Mouse (Mus musculus) liver, embryonic 13.5 days (tissue): ENCODE measurements around the gene Evi5. TPM values are rescaled to one million over a fixed set of nuclear protein-coding genes. Genes with fewer than 3 reads are reported as not detected.
A peak's percentile ranks its signal among the peaks of the same experiment; 100 is the strongest.

Experiments
- ATAC-seq: fragments of 200-750 bp; cut with Nextera tagmentation; 2 replicates; pipeline ENCODE4 v1.8.0; 2017; ENCODE audit warnings: low read depth, mild to moderate bottlenecking, moderate number of reproducible peaks, moderate library complexity
- DNase-seq: peaks from one replicate; pipeline ENCODE4 v3.0.0; 2022
- H3K27ac ChIP-seq: fragments of 300-500 bp; sonication (generic); 2 replicates; pipeline ENCODE4 v1.5.1; 2015; ENCODE audit warnings: moderate library complexity, mild to moderate bottlenecking, inconsistent platforms
- H3K27me3 ChIP-seq: fragments of 300-500 bp; sonication (generic); 2 replicates; pipeline ENCODE4 v1.6.1; 2015; ENCODE audit warnings: mild to moderate bottlenecking, inconsistent platforms
- H3K36me3 ChIP-seq: fragments of 300-500 bp; sonication (generic); 2 replicates; pipeline ENCODE4 v1.6.1; 2015; ENCODE audit warnings: mild to moderate bottlenecking, inconsistent platforms
- H3K4me1 ChIP-seq: fragments of 300-500 bp; sonication (generic); replicated peaks from 2 replicates; pipeline ENCODE4 v1.6.1; 2015; ENCODE audit warnings: inconsistent platforms
- H3K4me2 ChIP-seq: fragments of 300-500 bp; sonication (generic); 2 replicates; pipeline ENCODE4 v1.6.1; 2015; ENCODE audit warnings: inconsistent platforms, mild to moderate bottlenecking, moderate library complexity
- H3K4me3 ChIP-seq: fragments of 300-500 bp; sonication (generic); replicated peaks from 2 replicates; pipeline ENCODE4 v1.5.1; 2015; ENCODE audit warnings: mild to moderate bottlenecking, inconsistent platforms
- H3K9ac ChIP-seq: fragments of 300-500 bp; sonication (generic); 2 replicates; pipeline ENCODE4 v1.6.1; 2015; ENCODE audit warnings: mild to moderate bottlenecking, inconsistent platforms
- H3K9me3 ChIP-seq: fragments of 300-500 bp; sonication (generic); replicated peaks from 2 replicates; pipeline ENCODE4 v1.6.1; 2016; ENCODE audit warnings: inconsistent platforms
- WGBS: fragments of 180-500 bp; shearing (Covaris S2); methylation state at CpG from one replicate; pipeline ENCODE4 v1.1.7; 2015; ENCODE audit not compliant: insufficient replicate concordance; 5-methylcytosine and 5-hydroxymethylcytosine counted together
- polyA plus RNA-seq: library from polyadenylated mRNA; unstranded; fragments of >200 nt; fragmentation: Nextera tagmentation; extraction: Ambion mirVana; gene quantifications from 2 replicates; pipeline ENCODE4 v1.2.1, GENCODE M21; 2015

The Evi5 gene
- polyA plus RNA-seq, 1 experiment from 2014 or later, result 51.3 TPM

DNA sequence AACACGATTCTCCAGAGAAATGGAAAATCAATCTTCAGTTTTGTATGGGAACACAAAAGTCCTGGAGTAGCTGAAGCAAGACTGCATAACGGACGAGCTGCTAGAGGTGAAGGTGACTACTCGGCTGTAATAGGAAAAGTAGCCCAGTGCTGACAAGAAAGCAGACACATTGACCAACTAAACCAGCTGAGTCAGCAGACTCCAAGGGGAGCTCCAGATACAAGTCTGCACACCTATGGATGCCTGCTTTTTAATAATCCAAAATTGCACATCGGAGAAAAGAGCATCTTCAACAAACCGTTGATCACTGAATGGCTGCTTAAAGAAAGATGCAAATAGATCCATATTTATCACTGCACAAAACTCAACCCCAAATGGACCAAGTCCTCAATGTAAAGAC, 76.6 kb downstream of the Evi5 start:
- no peak overlapping the region for H3K4me3 ChIP-seq
- no peak overlapping the region for H3K27ac ChIP-seq
- 0 out of 2 replicates have a peak, but pooled peaks cover 3% of the 10 kb centered on the region for H3K4me1 ChIP-seq
- H3K9me3 ChIP-seq, result no peaks in the 10 kb centered on the region
- no peak overlapping the region for H3K4me2 ChIP-seq
- no peak overlapping the region for H3K9ac ChIP-seq
- H3K36me3 ChIP-seq, result peaks cover 70% of the 10 kb centered on the region
- WGBS, result 91% methylated on average over 6 of the region's 6 CpGs
- no peaks in the 10 kb centered on the region for H3K27me3 ChIP-seq
- no peak for ATAC-seq
- no peak for DNase-seq

DNA sequence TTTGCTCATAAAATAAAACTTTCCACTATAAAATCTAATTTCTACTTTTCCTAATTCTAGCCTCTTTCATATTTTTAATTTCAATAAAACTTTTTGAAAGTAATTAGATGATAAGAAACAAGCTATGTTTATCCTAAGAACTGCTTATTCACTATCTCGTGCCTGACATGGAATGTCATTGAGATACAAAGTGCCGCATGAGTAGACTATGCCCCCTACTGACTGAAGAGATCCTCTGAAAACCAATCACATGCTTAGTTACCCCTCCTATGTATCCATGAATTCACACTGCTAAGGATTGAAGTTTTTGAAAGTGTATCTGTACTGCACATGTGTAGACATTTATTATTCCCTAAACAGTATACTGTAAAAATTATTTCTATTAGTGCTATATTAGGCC, 81.0 kb downstream of the Evi5 start:
- Histone ChIP-seq H3K4me1 (0 out of 2 replicates have a peak, but pooled peaks cover 4% of the 10 kb centered on the region), H3K4me3 (no peak overlapping the region), H3K4me2 (no peak overlapping the region), H3K36me3 (peaks cover 74% of the 10 kb centered on the region), H3K9me3 (no peaks in the 10 kb centered on the region), H3K27ac (no peak overlapping the region), H3K27me3 (no peaks in the 10 kb centered on the region), H3K9ac (no peak overlapping the region)
- ATAC-seq, result no peak
- 28% methylated on average over 2 of the region's 2 CpGs for WGBS
- DNase-seq, result no peak

DNA sequence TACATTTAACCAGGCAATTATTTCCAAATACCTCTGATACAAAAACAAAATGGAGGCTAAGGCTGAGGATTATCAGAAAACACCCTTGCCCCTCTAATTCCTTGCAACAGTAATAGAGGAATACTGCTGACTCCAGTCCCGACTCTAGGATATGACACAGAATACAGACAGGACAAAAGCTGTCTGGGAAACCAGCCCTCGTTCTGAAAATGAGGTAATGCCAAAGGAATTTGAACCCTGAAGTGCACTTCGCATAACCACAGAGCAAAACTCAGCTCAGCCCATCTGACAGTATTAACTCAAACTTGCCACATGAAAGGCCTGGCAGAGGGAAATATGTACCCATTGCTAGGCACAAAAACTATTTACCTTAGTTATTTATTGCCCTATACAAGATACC, 81.6 kb downstream of the Evi5 start:
- H3K4me1 ChIP-seq, result 0 out of 2 replicates have a peak, but pooled peaks cover 4% of the 10 kb centered on the region
- H3K27ac ChIP-seq, result no peak overlapping the region
- no peak overlapping the region for H3K9ac ChIP-seq
- WGBS, result 59% methylated on average over 3 of the region's 3 CpGs
- no peak overlapping the region for H3K4me3 ChIP-seq
- no peak overlapping the region for H3K4me2 ChIP-seq
- DNase-seq (no peak), ATAC-seq (no peak)
- H3K36me3 ChIP-seq, result peaks cover 69% of the 10 kb centered on the region
- no peaks in the 10 kb centered on the region for H3K27me3 ChIP-seq
- H3K9me3 ChIP-seq, result no peaks in the 10 kb centered on the region

DNA sequence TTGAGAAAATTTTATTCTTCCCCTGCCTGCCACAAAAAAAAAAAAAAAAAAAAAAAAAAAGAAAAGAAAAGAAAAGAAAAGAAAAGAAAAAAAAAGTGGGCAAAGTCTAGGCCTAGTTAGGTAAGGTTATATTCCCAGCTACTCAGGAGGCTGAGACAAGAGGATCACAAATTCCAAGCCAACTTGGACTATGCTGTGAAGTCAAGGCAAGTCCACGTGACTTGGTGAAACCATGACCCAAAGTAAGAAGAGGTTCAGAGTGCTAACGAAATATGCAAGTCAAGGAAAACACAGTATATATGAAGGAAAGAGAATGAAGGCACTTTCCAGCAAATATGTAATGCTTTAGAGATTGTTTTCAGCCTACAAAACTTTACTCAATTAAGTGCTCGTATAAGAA, 82.4 kb downstream of the Evi5 start:
- peaks cover 68% of the 10 kb centered on the region for H3K36me3 ChIP-seq
- no peak for ATAC-seq
- H3K27ac ChIP-seq, result no peak overlapping the region
- DNase-seq, result no peak
- H3K4me3 ChIP-seq, result no peak overlapping the region
- no peak overlapping the region for H3K9ac ChIP-seq
- 0 out of 2 replicates have a peak, but pooled peaks cover 4% of the 10 kb centered on the region for H3K4me1 ChIP-seq
- WGBS, result 89% methylated on average over 3 of the region's 3 CpGs
- H3K9me3 ChIP-seq, result no peaks in the 10 kb centered on the region
- H3K27me3 ChIP-seq, result no peaks in the 10 kb centered on the region
- H3K4me2 ChIP-seq, result no peak overlapping the region

DNA sequence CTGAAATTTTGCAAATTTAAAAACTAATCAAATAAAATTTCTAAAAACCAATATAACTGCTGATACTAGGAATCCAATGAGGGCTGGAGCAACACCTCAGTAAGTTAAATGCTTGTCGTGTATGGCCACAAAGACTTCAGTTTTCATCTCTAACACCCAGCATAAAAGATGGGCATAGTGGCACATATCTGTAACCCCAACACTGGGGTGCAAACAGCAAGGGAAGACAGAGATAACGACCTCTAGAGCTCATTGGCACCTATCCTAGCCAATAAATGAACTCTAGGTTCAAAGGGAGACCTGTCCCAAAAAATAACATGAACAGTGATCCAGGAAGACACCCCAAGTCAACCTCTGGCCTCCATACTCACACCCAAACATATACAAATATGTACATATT, 82.9 kb downstream of the Evi5 start:
- no peak overlapping the region for H3K9ac ChIP-seq
- WGBS, result 56% methylated on average over 2 of the region's 2 CpGs
- H3K4me1 ChIP-seq, result 0 out of 2 replicates have a peak, but pooled peaks cover 4% of the 10 kb centered on the region
- ATAC-seq, result peak; percentile 62
- peaks cover 68% of the 10 kb centered on the region for H3K36me3 ChIP-seq
- H3K27me3 ChIP-seq, result no peaks in the 10 kb centered on the region
- no peak overlapping the region for H3K4me3 ChIP-seq
- DNase-seq, result no peak
- no peaks in the 10 kb centered on the region for H3K9me3 ChIP-seq
- no peak overlapping the region for H3K27ac ChIP-seq
- no peak overlapping the region for H3K4me2 ChIP-seq

DNA sequence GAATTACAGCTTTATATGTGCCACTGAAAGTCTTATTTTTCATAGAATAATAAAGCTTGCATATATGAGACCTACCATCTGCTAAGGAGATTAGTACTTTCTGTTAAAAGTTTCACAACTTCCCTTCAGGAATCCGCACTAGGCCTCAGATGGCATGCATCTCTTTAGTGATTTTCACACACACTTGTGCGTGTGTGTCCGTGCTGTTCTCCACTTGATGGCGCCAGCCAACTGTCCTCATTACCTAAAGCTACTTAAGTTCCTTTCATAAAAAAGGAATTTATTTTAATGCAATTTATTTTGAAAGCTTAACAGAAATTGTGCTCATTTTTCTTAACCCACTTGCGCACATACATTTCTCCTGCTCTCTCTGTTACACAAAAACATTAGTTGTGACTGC, 85.4 kb downstream of the Evi5 start:
- Histone ChIP-seq H3K27ac (no peak overlapping the region), H3K9me3 (no peaks in the 10 kb centered on the region), H3K4me2 (no peak overlapping the region), H3K9ac (no peak overlapping the region), H3K27me3 (no peaks in the 10 kb centered on the region), H3K36me3 (peaks cover 63% of the 10 kb centered on the region), H3K4me3 (no peak overlapping the region), H3K4me1 (0 out of 2 replicates have a peak, but pooled peaks cover 4% of the 10 kb centered on the region)
- WGBS, result 69% methylated on average over 5 of the region's 5 CpGs
- DNase-seq (no peak), ATAC-seq (no peak)

DNA sequence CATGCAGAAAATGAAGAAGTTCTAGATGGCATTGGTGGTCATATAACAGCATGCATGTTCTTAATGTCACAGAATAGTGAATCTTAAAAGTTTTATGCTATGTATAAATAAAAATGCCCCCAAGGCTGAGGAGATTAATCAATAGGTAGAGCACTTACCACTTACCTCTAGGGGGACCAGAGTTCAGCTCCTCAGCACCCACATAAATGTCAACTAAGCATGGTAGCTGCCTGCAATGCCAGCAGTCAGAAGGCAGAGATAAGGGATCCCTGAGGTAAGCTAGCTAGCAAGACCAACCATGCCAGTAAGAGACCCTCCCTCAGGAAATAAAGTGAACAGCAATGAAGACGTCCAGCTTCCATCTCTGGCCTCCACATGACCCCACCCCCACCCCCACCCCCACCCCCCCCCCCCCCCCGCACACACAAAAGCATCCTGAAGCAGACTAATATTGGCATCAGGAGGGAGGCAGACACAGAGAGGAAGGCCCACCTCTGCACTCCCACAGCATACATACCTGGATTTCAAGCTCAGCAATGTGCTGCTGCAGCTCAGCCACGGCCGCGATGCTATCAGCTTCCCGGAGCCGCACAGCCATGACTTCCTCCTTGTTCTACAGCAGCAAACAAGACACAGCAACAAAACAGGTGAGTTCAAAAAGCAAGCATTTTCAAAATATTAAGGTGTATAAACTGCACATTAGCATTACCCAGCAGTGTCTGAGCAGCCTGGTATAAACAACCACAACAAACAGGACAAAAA, 87.0 kb downstream of the Evi5 start:
- H3K36me3 ChIP-seq, result peaks cover 71% of the 10 kb centered on the region
- WGBS, result 64% methylated on average over 7 of the region's 7 CpGs
- no peak for ATAC-seq
- no peak overlapping the region for H3K4me2 ChIP-seq
- no peak overlapping the region for H3K9ac ChIP-seq
- no peak for DNase-seq
- H3K27ac ChIP-seq, result no peak overlapping the region
- no peaks in the 10 kb centered on the region for H3K9me3 ChIP-seq
- H3K4me1 ChIP-seq, result no peaks in the 10 kb centered on the region
- no peak overlapping the region for H3K4me3 ChIP-seq
- H3K27me3 ChIP-seq, result no peaks in the 10 kb centered on the region

DNA sequence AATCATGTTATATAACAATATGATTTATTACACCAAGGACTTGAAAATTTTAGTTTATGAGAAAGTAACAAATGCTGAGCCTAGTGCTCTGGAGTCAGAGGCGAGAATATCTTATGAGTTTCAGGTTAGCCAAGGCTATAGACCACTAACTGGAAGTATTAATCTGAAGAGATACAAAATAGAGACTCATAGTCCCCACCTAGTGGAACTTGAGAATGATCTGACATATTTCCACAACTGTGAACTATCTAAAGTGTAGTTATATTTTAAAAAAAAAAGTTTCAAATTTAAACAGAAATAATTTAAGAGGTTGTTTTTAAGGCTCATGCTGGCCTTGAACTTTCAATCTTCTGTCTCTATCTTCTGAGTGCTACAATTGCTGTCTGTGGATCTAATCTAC, 92.5 kb downstream of the Evi5 start:
- Histone ChIP-seq H3K27ac (no peak overlapping the region), H3K9me3 (no peaks in the 10 kb centered on the region), H3K9ac (no peak overlapping the region), H3K4me3 (no peak overlapping the region), H3K36me3 (peaks cover 68% of the 10 kb centered on the region), H3K27me3 (no peaks in the 10 kb centered on the region), H3K4me2 (no peak overlapping the region), H3K4me1 (no peaks in the 10 kb centered on the region)
- WGBS, result 83% methylated on average over 1 of the region's 1 CpGs
- no peak for ATAC-seq
- no peak for DNase-seq

DNA sequence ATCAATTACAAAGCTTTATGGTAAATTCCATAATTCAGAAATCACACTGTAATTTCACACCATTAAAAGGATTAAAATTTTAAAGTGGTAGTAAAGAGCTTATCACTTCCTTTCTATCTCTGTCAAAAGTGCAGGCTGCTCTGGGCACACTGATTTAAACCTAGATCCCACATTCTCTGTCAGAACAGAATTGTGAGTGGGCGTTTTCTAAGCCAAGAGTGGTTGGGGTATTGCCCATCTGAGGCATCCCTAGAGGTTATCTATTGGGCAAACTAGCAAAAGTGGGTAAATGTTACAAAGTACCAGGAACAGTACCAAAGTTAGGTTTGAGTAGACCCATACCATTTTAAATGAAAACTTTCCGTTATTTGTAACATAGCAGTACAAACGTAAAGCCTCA, 96.1 kb downstream of the Evi5 start:
- H3K4me1 ChIP-seq, result no peaks in the 10 kb centered on the region
- no peaks in the 10 kb centered on the region for H3K27me3 ChIP-seq
- H3K4me2 ChIP-seq, result no peak overlapping the region
- no peak overlapping the region for H3K9ac ChIP-seq
- WGBS, result 79% methylated on average over 3 of the region's 3 CpGs
- H3K36me3 ChIP-seq, result peaks cover 48% of the 10 kb centered on the region
- no peak overlapping the region for H3K4me3 ChIP-seq
- no peak overlapping the region for H3K27ac ChIP-seq
- no peaks in the 10 kb centered on the region for H3K9me3 ChIP-seq
- DNase-seq (no peak), ATAC-seq (no peak)

DNA sequence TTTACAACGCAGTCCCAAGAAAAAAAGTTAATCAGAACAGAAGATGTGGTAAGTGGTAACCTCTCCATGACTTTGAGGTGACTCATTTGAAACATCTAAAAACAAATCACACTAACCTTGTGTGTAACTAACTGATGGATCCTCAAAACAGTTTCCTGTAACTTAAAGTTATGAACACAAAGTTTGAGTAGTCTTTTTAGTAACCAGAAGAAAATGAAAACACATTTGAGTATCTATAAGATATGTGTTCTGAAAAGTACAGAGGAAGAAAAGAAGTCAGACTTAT, 97.4 kb downstream of the Evi5 start:
- Histone ChIP-seq H3K9ac (no peak overlapping the region), H3K36me3 (peaks cover 35% of the 10 kb centered on the region), H3K27ac (no peak overlapping the region), H3K27me3 (no peaks in the 10 kb centered on the region), H3K9me3 (no peaks in the 10 kb centered on the region), H3K4me1 (no peaks in the 10 kb centered on the region), H3K4me3 (no peak overlapping the region), H3K4me2 (no peak overlapping the region)
- no peak for DNase-seq
- 85% methylated on average over 1 of the region's 1 CpGs for WGBS
- no peak for ATAC-seq

DNA sequence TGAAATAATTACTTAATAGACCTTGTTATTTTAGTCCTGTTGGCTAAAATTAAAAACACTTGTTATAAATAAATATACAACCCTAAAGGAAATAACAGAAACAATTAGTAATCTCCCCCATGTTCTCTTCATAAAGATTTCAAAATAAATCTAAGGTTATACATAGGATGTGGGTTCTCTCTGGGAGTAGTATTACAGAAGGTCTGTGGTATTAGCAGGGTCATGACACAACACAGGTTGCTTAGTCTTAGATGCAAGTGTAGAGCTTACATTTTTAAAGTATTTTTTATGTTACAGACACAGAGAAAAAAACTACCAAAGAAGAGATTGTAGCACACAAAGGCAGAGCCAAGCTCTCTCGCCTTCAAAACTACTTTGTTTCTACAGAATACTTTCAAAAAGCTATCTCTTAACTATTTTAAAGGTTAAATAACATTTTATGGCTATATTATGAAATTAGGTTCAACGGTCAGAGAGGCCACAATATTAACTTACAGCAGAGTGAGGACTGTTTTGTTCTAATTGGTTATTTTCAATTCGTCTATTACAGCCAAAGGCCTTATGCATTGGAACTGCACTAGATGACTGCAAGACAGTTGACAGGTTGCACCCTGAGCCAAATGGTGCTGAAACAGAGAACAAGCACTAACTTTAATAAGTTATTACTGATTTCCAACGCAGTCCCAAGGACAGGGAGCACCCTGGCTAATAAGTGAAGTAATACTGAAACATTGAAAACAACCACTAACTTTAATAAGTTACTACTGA, 97.9 kb downstream of the Evi5 start:
- Histone ChIP-seq H3K9me3 (no peaks in the 10 kb centered on the region), H3K4me1 (0 out of 2 replicates have a peak, but pooled peaks cover 4% of the 10 kb centered on the region), H3K4me3 (no peak overlapping the region), H3K4me2 (no peak overlapping the region), H3K27me3 (no peaks in the 10 kb centered on the region), H3K9ac (no peak overlapping the region), H3K36me3 (peaks cover 37% of the 10 kb centered on the region), H3K27ac (no peak overlapping the region)
- DNase-seq, result no peak
- no peak for ATAC-seq
- 87% methylated on average over 4 of the region's 4 CpGs for WGBS

DNA sequence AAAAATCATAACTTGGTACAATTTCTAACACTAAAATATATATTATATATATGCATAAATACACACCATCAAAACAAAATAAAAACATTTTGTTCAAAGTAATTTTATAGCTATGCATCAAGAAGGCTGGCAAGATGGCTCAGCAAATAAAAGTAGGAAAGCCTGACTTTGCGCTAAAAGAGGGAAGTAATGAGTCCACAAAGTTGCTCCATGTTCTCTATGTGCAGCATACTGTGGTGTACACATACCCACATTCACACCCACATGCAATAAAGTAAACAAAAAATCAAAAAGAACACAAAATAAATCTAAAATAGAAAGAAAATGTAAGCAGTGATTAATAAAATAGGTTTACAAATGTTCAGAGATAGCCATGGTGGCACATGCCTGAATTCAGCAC, 99.0 kb downstream of the Evi5 start:
- WGBS, result 98% methylated on average over 1 of the region's 1 CpGs
- Histone ChIP-seq H3K27ac (no peak overlapping the region), H3K4me2 (no peak overlapping the region), H3K4me3 (no peak overlapping the region), H3K27me3 (no peaks in the 10 kb centered on the region), H3K36me3 (peaks cover 27% of the 10 kb centered on the region), H3K9ac (no peak overlapping the region), H3K9me3 (no peaks in the 10 kb centered on the region), H3K4me1 (0 out of 2 replicates have a peak, but pooled peaks cover 4% of the 10 kb centered on the region)
- no peak for ATAC-seq
- DNase-seq, result no peak
